Mouse (Mus musculus): Measurements from ENCODE around the gene Shank1. TPM values are rescaled to one million over a fixed set of nuclear protein-coding genes. Genes with fewer than 3 reads are reported as not detected.
A peak's percentile ranks its signal among the peaks of the same experiment; 100 is the strongest.

The Shank1 gene
- total RNA-seq, 2 experiments from 2014 or later: 5.2 to 6.7 TPM

- no peak for DNase-seq
Observed at GRCm38 (mm10) chr7:44341119-44341518, 31.1 kb downstream of the Shank1 start.

DNA sequence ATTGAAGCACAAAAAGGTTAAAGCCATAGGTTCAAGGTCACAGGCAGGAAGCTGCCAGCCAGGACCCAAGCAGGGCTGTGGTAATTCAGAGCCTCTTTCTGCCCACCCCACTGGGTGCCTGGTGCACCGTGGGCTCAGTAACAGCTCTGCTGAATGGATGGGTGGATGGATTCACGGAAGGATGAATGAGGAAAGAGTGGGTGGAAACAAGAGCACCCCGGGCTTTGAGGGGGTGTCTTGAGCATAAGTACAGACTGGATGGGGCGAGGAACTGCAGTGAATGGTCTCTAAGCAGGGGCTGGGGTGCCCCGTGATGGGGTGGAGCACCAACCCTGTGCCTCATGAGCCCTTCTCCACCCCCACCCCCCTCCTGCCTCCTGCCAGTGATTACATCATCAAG is 31.7 kb downstream of the Shank1 start:
- no peak for DNase-seq

- no peak for DNase-seq
Observed at GRCm38 (mm10) chr7:44343459-44344015, 33.5 kb downstream of the Shank1 start.

DNA sequence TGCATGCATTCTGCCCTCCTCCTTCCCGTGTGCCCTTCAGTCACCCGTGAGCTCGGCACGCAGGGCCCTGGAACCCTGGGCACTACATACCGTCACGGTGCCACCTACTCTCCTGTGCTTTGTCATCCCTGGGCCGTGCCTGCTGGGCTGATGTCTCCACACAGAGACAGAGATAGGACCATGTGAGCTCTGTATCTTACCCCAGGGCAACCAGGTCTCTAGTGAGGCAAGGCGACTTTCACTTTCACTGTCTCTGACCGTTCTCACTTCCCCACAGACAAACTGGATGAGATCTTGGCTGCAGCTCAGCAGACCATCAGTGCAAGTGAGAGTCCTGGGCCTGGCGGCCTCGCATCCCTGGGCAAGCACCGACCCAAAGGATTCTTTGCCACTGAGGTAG is 34.6 kb downstream of the Shank1 start:
- DNase-seq: no peak

DNA sequence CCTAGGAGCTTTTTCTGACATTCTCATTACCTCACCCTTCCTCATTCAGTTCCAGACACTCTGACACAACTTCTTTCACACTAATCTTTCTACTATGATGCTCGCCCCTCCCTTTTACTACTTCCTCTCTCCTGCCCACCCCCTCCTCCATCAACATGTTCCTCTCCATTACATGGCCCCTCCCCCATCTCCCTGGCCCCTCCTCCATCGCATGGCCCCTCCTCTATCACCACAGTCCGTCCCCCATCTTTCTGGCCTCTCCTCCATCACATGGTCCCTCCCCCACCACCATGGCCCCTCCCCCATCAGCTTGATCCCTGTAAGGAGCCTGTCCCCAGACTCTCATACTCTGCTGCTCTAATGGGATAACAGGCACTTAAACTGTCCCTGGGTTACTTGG is 39.0 kb downstream of the Shank1 start:
- DNase-seq: no peak

GRCm38 (mm10) chr7:44350957-44351711 is 41.1 kb downstream of the Shank1 start:
- DNase-seq: peak; percentile 83 to 85

GRCm38 (mm10) chr7:44351881-44352749 is 42.1 kb downstream of the Shank1 start:
- no peak for DNase-seq

- peak in 1 of 2 experiments; percentile 51 for DNase-seq
Observed at GRCm38 (mm10) chr7:44352750-44353600, 42.9 kb downstream of the Shank1 start.

DNA sequence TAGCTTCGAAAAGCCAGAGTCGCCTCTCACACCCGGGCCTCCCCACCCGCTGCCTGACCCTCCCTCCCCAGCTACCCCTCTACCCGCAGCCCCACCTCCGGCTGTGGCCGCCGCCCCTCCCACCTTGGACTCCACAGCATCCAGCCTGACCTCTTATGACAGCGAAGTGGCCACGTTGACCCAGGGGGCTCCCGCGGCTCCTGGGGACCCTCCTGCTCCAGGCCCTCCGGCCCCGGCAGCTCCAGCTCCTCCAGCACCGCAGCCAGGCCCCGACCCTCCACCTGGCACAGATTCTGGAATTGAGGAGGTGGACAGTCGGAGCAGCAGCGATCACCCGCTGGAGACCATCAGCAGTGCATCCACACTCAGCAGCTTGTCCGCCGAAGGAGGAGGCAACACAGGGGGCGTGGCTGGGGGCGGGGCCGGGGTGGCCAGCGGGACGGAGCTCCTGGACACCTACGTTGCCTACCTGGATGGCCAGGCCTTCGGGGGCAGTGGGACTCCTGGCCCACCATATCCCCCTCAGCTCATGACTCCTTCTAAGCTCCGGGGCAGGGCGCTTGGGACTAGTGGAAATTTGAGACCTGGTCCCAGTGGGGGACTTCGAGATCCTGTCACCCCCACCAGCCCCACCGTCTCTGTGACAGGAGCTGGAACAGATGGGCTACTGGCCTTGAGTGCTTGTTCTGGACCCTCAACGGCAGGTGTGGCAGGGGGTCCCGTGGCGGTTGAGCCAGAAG is 43.7 kb downstream of the Shank1 start:
- DNase-seq: peak in 1 of 2 experiments; percentile 64

- no peak for DNase-seq
Observed at GRCm38 (mm10) chr7:44355411-44355810, 45.4 kb downstream of the Shank1 start.

GRCm38 (mm10) chr7:44356590-44357481 is 46.8 kb downstream of the Shank1 start:
- no peak for DNase-seq

DNA sequence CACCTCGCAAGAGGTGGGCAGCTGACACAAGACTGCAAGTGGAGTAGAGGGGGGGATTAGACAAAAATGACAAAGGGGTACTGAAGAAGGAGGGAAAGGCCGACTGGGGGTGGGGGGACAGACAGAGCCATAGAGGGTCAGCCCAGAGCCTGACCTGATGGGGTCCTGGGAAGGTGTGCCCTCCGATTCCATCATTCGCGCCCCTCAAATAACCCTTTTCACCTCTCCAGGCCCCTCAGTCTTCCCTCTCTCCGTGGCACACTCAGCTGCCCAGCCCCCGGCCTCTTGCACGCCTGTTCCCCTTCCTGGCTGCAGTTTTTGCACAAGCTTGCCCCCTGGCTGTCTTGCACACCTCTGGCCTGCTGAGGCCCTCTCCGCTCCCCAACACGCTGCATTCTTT is 47.5 kb downstream of the Shank1 start:
- no peak for DNase-seq

GRCm38 (mm10) chr7:44358012-44358411 is 48.0 kb downstream of the Shank1 start:
- no peak for DNase-seq

- DNase-seq: no peak
Observed at GRCm38 (mm10) chr7:44358886-44359654, 49.0 kb downstream of the Shank1 start.

DNA sequence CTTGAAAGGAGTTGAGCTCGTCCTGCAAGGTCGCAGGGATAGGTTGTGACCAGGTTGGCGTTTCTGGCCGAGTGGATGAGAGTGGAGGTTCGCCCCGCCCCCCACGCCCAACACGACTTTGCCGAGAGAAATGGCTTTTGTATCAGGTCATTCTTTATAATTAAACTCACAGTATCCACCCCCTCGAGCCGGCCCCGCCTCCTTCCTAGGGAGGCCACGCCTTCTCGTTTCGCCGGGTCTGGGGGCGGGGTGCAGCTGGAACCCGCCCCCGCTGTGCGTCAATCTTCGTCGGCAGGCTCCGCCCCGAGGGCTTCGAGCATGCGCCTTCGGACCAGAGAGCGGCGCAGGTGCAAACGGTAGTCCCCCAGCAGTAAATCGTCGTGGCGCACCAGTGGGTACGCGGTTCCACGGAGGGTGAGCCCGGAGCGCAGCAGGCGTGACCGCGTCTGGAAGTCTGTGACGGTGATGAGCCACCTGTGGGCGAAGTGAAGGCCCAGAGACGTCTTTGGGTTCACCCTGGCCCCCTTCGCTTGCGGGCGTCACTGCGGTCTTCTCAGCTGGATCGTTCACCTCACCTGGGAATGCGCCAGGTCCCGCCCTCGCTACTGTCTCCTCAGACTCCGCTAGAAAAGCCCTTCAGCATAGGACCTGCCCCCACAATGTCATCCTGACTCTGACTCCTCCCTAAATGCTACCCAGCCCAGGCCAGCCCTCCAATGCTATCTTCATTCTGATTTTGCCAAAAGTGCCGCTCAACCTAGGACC is 50.0 kb downstream of the Shank1 start:
- peak; percentile 94 to 96 for DNase-seq

DNA sequence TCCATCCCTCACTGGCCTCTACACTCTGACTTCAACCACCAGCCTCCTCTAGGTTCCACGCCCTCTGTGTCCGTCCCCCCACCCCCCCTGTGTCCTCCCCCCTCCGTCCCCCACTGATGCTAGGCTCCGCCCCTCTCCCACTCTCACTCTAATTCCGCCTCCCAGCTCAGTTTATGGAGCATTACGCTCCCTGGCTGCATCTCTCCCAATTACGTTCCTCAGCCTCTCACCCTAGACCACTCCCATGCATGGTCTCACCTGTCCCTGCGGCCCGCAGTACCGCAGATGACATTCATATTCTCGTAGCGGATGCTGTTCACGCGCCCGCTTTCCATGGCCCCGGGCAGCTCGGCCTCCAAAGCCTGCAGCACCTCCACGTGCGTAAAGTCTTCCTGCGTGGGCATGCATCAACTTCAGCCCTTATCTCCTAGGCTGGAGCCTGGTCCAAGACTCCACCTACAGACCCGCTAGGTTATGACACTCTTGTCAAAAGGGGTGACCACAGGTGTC is 50.8 kb downstream of the Shank1 start:
- DNase-seq: no peak

GRCm38 (mm10) chr7:44372678-44373077 is 62.6 kb downstream of the Shank1 start:
- no peak for DNase-seq

DNA sequence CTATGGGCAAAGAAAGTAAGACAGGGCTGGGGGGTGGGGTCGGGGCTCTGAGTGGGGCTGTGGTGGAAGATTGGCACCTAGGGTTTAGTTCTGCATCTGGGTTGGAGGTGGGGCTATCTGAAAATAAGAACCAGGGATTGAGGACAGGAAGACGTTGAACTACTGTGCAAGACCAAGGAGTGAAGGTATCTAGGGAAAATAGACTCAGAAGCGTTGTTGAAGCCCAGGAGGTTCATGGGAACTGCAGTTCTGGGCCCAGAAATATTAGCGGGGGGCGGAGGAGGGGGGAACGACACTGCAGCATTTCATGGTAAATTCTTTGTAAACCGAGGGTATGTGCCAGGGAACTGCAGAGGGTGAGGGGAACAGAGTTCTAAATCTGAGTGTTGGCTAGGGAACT is 63.4 kb downstream of the Shank1 start:
- DNase-seq: no peak
